Mouse (Mus musculus) kidney, postnatal 4 days (tissue): ENCODE data around the gene Trpc4ap.

Experiments
- DNase-seq, 2 experiments: peaks; one replicate each; pipeline ENCODE4 v3.0.0; 2021; ENCODE audit warnings: mixed read lengths in 2 of 2

Gene Trpc4ap

DNA sequence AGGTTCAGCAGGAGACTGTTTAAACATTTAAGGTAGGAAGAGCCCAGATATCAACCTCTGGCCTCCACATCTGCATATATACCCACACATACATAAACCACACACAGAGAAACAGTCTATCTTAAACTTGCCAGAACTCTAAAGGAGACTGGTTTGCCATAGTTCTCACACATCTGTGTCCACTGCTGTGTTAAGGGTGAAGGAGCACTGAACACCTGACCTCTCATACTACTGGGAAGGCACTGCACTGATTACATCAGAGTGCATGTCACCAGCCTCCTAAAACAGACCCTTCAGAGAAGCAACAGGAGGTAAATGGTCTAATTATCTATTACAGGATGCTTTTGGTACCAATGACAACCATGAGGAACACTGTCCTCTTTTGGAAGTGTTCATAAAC is 55.3 kb downstream of the Trpc4ap start:
- DNase-seq: no peak

- no peak for DNase-seq
These were observed 56.2 kb downstream of the Trpc4ap start for GRCm38 (mm10) chr2:155635961-155636360.

DNA sequence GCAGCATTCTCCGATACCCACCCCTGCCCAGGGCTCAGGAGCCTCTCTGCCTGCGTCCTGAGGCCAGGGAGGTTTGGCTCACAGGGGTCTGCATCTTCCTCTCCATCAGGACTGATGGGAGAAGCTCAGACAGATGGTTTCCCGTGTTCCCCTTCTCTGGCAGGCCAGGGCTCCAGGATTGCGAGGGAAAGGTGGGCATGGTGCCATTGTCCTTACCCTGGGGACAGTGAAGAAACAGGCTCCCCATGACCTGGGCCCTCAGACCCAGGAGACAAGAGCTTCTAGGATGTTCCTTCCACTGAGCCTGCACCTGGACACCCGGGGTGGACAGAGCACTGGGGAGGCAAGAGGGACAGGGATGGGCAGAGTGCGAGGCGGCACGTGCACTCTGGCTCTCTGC is 57.6 kb downstream of the Trpc4ap start:
- no peak for DNase-seq

DNA sequence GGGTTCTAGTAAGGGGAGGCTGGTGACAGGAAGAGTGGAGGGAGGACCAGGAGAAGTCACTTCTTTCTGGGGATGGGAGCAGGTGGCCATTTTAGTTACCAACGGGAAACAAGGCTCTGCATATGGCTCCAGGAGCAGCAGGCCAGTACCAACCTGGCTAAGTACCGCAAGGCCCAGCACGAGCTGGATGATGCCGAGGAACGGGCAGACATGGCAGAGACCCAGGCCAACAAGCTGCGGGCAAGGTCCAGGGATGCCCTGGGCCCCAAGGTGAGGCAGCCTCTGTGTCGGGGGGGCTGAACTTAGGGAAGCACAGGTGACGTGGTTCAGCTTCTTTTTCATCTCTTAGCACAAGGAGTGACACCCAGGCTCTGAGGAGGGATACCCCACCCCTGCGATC is 58.5 kb downstream of the Trpc4ap start:
- no peak for DNase-seq

DNA sequence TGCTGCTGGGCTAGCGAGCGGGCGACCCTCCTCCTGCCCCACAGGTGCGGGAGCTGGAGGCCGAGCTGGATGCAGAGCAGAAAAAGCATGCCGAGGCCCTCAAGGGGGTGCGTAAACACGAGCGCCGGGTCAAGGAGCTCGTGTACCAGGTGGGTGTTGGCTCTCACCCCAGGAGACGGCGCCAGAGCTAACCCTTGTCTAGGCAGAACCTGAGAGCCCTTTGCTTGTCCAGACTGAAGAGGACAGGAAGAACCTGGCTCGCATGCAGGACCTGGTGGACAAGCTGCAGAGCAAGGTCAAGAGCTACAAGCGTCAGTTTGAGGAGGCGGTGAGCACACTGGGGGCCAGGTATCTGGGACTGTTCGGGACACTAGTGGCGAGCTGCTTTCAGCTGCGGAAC is 59.1 kb downstream of the Trpc4ap start:
- DNase-seq: no peak

- no peak for DNase-seq
These were observed 59.8 kb downstream of the Trpc4ap start for GRCm38 (mm10) chr2:155632138-155632936.

- DNase-seq: peak; percentile 51 to 64
These were observed 61.4 kb downstream of the Trpc4ap start for GRCm38 (mm10) chr2:155630590-155631416.

GRCm38 (mm10) chr2:155630153-155630552 is 62.0 kb downstream of the Trpc4ap start:
- DNase-seq: peak in 1 of 2 experiments; percentile 40

DNA sequence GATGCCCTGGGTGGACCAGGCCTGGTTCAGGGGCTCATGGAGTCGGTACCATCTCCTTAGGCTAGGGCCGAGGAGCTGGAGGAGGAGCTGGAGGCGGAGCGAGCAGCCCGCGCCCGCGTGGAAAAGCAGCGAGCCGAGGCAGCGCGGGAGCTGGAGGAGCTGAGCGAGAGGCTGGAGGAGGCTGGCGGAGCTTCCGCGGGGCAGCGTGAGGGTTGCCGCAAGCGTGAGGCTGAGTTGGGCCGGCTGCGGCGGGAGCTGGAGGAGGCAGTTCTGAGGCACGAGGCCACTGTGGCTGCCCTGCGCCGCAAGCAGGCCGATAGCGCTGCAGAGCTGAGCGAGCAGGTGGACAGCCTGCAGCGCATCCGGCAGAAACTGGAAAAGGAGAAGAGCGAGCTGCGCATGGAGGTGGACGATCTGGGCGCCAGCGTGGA is 62.9 kb downstream of the Trpc4ap start:
- peak; percentile 64 to 76 for DNase-seq

- no peak for DNase-seq
These were observed 63.7 kb downstream of the Trpc4ap start for GRCm38 (mm10) chr2:155628519-155628918.

GRCm38 (mm10) chr2:155628112-155628511 is 64.1 kb downstream of the Trpc4ap start:
- DNase-seq: no peak

DNA sequence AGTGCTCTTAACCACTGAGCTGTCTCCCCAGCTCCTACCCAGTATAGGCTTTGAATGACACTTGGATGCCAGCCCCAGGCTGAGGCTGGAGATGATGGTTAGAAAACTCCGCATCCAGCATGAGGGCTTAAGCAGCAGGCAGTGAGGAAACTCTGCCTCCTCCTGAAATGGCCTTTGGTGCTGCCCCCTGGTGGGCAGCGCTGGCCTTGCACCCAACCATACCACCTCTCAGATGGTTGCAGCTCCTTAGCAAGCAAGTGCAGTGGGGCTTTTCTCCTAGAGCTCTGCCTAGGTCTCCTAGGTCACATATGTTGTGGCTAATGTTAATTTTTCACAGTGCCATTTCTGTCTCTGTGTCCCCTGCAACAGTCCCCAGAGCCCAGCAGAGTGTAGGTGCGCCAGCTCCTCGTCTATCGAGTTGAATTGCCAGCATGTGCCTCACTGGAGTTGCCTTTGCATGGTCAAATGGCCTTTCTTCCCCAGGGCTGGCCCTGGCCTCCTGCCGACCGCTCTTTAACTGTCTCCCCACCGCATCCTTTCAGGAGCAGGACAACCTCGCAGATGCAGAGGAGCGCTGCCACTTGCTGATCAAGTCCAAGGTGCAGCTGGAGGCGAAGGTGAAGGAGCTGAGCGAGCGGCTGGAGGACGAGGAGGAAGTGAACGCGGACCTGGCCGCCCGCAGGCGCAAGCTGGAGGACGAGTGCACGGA is 65.0 kb downstream of the Trpc4ap start:
- DNase-seq: peak; percentile 86 to 89

DNA sequence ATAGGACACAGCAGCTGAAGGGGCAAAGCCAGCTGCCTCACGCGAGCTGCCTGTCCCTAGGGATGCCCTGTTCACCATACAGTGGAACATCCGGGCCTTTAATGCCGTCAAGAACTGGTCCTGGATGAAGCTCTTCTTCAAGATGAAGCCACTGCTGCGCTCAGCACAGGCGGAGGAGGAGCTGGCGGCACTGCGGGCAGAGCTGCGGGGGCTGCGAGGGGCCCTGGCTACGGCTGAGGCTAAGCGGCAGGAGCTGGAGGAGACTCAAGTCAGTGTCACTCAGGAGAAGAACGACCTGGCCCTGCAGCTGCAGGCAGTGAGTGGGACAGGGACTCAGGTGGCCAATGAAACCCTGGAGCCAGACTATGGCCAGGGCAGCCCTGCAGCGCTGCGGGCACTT is 65.9 kb downstream of the Trpc4ap start:
- no peak for DNase-seq

DNA sequence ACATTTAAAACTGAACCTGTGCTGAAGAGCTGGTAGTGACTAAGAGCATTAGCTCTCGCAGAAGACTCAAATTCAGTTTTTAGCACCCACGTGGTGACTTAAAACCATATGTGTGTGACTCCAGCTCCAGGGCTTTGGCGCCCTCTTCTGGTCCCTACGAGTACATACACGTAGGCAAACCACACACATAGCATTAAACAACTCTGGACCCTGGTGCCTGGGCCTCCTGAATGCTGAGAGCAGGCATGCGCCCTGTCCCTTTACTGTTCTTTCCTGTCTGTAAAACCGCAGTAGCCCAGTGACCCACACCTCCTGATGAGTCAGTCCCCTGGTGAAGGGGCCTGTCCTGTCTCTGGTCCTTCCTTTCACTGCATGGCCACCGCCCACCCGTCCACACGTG is 67.5 kb downstream of the Trpc4ap start:
- peak; percentile 45 to 65 for DNase-seq

GRCm38 (mm10) chr2:155623996-155624395 is 68.2 kb downstream of the Trpc4ap start:
- no peak for DNase-seq

DNA sequence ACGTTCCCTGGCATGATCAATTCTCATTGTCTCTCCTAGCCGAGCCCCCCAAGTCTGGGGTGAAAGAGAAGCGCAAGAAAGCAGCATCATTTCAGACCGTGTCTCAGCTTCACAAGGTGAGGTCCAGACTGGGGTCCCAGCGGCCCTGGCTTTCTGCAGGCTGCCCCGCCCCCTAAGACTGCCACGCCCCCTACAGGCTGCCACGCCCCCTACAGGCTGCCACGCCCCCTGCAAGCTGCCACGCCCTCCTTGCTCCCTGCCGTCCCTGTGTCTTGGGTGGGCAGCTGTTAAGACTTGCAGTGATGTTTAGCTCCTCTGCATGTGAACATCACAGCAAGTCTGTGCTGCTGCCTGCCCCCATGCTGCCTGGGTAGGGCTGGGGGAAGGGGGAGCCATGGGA is 69.6 kb downstream of the Trpc4ap start:
- DNase-seq: no peak

GRCm38 (mm10) chr2:155619817-155620216 is 72.4 kb downstream of the Trpc4ap start:
- DNase-seq: peak; percentile 94 to 95

GRCm38 (mm10) chr2:155616971-155617370 is 75.2 kb downstream of the Trpc4ap start:
- DNase-seq: no peak

- no peak for DNase-seq
These were observed 78.2 kb downstream of the Trpc4ap start for GRCm38 (mm10) chr2:155613953-155614352.

DNA sequence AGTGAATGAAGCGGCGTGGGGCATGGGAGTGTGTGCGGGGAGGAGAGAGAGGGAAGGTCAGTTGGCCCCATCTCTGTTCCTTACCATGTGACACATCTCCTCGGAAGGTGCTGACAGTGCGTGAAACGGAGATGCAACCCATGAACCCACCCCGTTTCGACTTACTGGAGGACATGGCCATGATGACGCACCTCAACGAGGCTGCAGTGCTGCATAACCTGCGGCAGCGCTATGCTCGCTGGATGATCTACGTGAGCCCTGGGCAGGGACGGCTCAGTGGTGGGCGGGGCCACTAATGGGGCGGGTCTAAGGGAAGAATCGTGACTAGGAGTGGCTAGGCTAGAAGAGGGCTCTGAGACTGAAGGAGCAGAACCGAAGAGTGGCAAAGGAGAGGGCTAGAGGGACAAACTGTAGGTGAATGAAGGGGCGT is 78.8 kb downstream of the Trpc4ap start:
- DNase-seq: peak; percentile 78 to 84

GRCm38 (mm10) chr2:155611834-155612550 is 80.2 kb downstream of the Trpc4ap start:
- DNase-seq: no peak

DNA sequence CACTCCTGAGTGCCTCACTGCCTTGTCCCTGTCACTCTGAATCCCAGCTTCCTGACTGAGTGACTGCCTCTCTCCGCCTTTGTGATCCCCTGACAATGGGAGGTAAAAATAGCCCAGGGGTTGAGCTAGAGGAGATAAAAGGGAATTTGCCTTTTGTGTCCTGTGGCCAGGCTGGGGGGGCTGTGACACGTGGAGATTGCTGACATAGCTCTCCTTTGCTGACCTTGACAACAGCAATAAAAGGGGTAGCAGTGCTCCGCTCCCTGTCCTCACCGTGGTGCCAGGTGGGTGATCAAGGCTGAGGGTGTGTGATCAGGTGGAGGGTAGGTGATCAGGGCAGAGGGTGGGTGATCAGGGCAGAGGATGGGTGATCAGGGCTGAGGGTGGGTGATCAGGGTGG is 81.2 kb downstream of the Trpc4ap start, which contains the start of gene Myh7b:
Myh7b (plus strand) TSS at position 235 of the 400 bp plus-strand sequence.
- DNase-seq: no peak
